Mouse (Mus musculus) thymus, postnatal 14 days (tissue): ENCODE measurements around the gene Gm14459.
"Not testable (repeated sequence)": the region's sequence is repeated elsewhere in the genome, so short reads cannot be mapped to it uniquely, and the experiment has no call there.

ENCODE experiments used
- DNase-seq: peaks from one replicate; pipeline ENCODE4 v3.0.0; 2021

Gm14459 gene

GRCm38 (mm10) chrX:8524854-8525253 is at the start of gene Gm14459:
Gene Gm14459 (minus strand): TSS chrX:8524954.
- no peak for DNase-seq

- not testable (repeated sequence) for DNase-seq
These were observed 23.4 kb upstream of the Gm14459 start, which contains the start of gene Ssxb6 for GRCm38 (mm10) chrX:8548155-8548554. Gene Ssxb6 (minus strand): TSS chrX:8548255.
